Mouse (Mus musculus) forebrain, embryonic 15.5 days (tissue): ENCODE results near the gene Drc3. TPM values are rescaled to one million over a fixed set of nuclear protein-coding genes. Genes with fewer than 3 reads are reported as not detected.
A peak's percentile ranks its signal among the peaks of the same experiment; 100 is the strongest.

Experiments
- ATAC-seq: fragments of 200-750 bp; cut with Nextera tagmentation; replicated peaks from 2 replicates; pipeline ENCODE4 v1.8.0; 2017; ENCODE audit warnings: mild to moderate bottlenecking, moderate TSS enrichment, moderate library complexity
- H3K27ac ChIP-seq: fragments of 300-500 bp; sonication (generic); replicated peaks from 2 replicates; pipeline ENCODE4 v1.5.1; 2015; ENCODE audit warnings: mild to moderate bottlenecking, inconsistent platforms
- H3K27me3 ChIP-seq: fragments of 300-500 bp; sonication (generic); 2 replicates; pipeline ENCODE4 v1.6.1; 2015; ENCODE audit warnings: inconsistent platforms
- H3K36me3 ChIP-seq: fragments of 300-500 bp; sonication (generic); 2 replicates; pipeline ENCODE4 v1.6.1; 2015; ENCODE audit warnings: mild to moderate bottlenecking, inconsistent platforms
- H3K4me1 ChIP-seq: fragments of 300-500 bp; sonication (generic); 2 replicates; pipeline ENCODE4 v1.6.1; 2015; ENCODE audit warnings: inconsistent platforms
- H3K4me2 ChIP-seq: fragments of 300-500 bp; sonication (generic); replicated peaks from 2 replicates; pipeline ENCODE4 v1.6.1; 2015; ENCODE audit warnings: mild to moderate bottlenecking, inconsistent platforms
- H3K4me3 ChIP-seq: fragments of 300-500 bp; sonication (generic); 2 replicates; pipeline ENCODE4 v1.5.1; 2015; ENCODE audit warnings: mild to moderate bottlenecking, inconsistent platforms
- H3K9ac ChIP-seq: fragments of 300-500 bp; sonication (generic); replicated peaks from 2 replicates; pipeline ENCODE4 v1.6.1; 2015; ENCODE audit warnings: mild to moderate bottlenecking, inconsistent platforms
- H3K9me3 ChIP-seq: fragments of 300-500 bp; sonication (generic); 2 replicates; pipeline ENCODE4 v1.6.1; 2016; ENCODE audit warnings: inconsistent platforms
- WGBS: fragments of 180-500 bp; shearing (Covaris S2); methylation state at CpG from one replicate; pipeline ENCODE4 v1.1.7; 2015; ENCODE audit warnings: mixed read lengths; 5-methylcytosine and 5-hydroxymethylcytosine counted together
- polyA plus RNA-seq: library from polyadenylated mRNA; unstranded; fragments of >200 nt; fragmentation: Nextera tagmentation; extraction: Ambion mirVana; gene quantifications from 2 replicates; pipeline ENCODE4 v1.2.1, GENCODE M21; 2015

The Drc3 gene
- polyA plus RNA-seq, 1 experiment from 2014 or later = 7.3 TPM

- no peak overlapping the region for H3K4me2 ChIP-seq
- no peak for ATAC-seq
- H3K4me3 ChIP-seq = no peak overlapping the region
- H3K9me3 ChIP-seq = no peaks in the 10 kb centered on the region
- no peak overlapping the region for H3K9ac ChIP-seq
- no peaks in the 10 kb centered on the region for H3K36me3 ChIP-seq
- 0 out of 2 replicates have a peak, but pooled peaks cover 1% of the 10 kb centered on the region for H3K4me1 ChIP-seq
- H3K27ac ChIP-seq = no peak overlapping the region
- WGBS = 75% methylated on average over 4 of the region's 4 CpGs
- no peaks in the 10 kb centered on the region for H3K27me3 ChIP-seq
These were observed 7.3 kb upstream of the Drc3 start for GRCm38 (mm10) chr11:60345868-60346267.

GRCm38 (mm10) chr11:60346537-60346936, 6.6 kb upstream of the Drc3 start:
- no peak overlapping the region for H3K4me2 ChIP-seq
- WGBS = 57% methylated on average over 4 of the region's 4 CpGs
- H3K9me3 ChIP-seq = no peaks in the 10 kb centered on the region
- no peak for ATAC-seq
- no peak overlapping the region for H3K27ac ChIP-seq
- no peaks in the 10 kb centered on the region for H3K36me3 ChIP-seq
- no peak overlapping the region for H3K9ac ChIP-seq
- H3K4me1 ChIP-seq = peaks cover 8% of the 10 kb centered on the region
- H3K27me3 ChIP-seq = no peaks in the 10 kb centered on the region
- H3K4me3 ChIP-seq = no peak overlapping the region

- WGBS = 58% methylated on average over 2 of the region's 2 CpGs
- peak overlapping the region; percentile 68 for H3K4me2 ChIP-seq
- H3K27ac ChIP-seq = 0 out of 2 replicates have a peak overlapping the region, but pooled peaks have one; percentile 57
- H3K9ac ChIP-seq = peak overlapping the region; percentile 74; the same call in 1 of the 2 replicates
- H3K36me3 ChIP-seq = no peaks in the 10 kb centered on the region
- H3K9me3 ChIP-seq = no peaks in the 10 kb centered on the region
- peak overlapping the region; percentile 76; the same call in 1 of the 2 replicates for H3K4me3 ChIP-seq
- no peak for ATAC-seq
- H3K27me3 ChIP-seq = no peaks in the 10 kb centered on the region
- H3K4me1 ChIP-seq = peaks cover 20% of the 10 kb centered on the region
These were observed 1.7 kb upstream of the Drc3 start for GRCm38 (mm10) chr11:60351388-60351787.

- H3K4me2 ChIP-seq = peak overlapping the region; percentile 68
- peak overlapping the region; percentile 74 for H3K9ac ChIP-seq
- H3K36me3 ChIP-seq = no peaks in the 10 kb centered on the region
- no peaks in the 10 kb centered on the region for H3K27me3 ChIP-seq
- peak overlapping the region; percentile 76 for H3K4me3 ChIP-seq
- 0 out of 2 replicates have a peak overlapping the region, but pooled peaks have one; percentile 57 for H3K27ac ChIP-seq
- no peaks in the 10 kb centered on the region for H3K9me3 ChIP-seq
- 22% methylated on average over 11 of the region's 11 CpGs for WGBS
- ATAC-seq = no peak
- peaks cover 20% of the 10 kb centered on the region for H3K4me1 ChIP-seq
These were observed 1.2 kb upstream of the Drc3 start for GRCm38 (mm10) chr11:60351925-60352371.

GRCm38 (mm10) chr11:60355952-60356351, 2.8 kb downstream of the Drc3 start:
- no peaks in the 10 kb centered on the region for H3K9me3 ChIP-seq

GRCm38 (mm10) chr11:60357116-60357515, 4.0 kb downstream of the Drc3 start:
- Histone ChIP-seq H3K36me3 (no peaks in the 10 kb centered on the region), H3K27ac (no peak overlapping the region), H3K4me3 (no peak overlapping the region), H3K4me1 (peaks cover 6% of the 10 kb centered on the region), H3K27me3 (no peaks in the 10 kb centered on the region), H3K9ac (no peak overlapping the region), H3K4me2 (no peak overlapping the region), H3K9me3 (no peaks in the 10 kb centered on the region)
- 48% methylated on average over 1 of the region's 1 CpGs for WGBS
- ATAC-seq = no peak

More at GRCm38 (mm10) chr11:60355952-60356351, 2.8 kb downstream of the Drc3 start:
- Histone ChIP-seq H3K36me3 (no peaks in the 10 kb centered on the region), H3K4me2 (no peak overlapping the region), H3K27me3 (no peaks in the 10 kb centered on the region), H3K9ac (no peak overlapping the region), H3K4me1 (peaks cover 18% of the 10 kb centered on the region), H3K4me3 (no peak overlapping the region), H3K27ac (no peak overlapping the region)
- WGBS = 92% methylated on average over 2 of the region's 2 CpGs
- no peak for ATAC-seq

- no peak overlapping the region for H3K9ac ChIP-seq
- no peak overlapping the region for H3K4me2 ChIP-seq
- no peaks in the 10 kb centered on the region for H3K27me3 ChIP-seq
- no peak overlapping the region for H3K4me3 ChIP-seq
- H3K9me3 ChIP-seq = no peaks in the 10 kb centered on the region
- 80% methylated on average over 7 of the region's 7 CpGs for WGBS
- no peaks in the 10 kb centered on the region for H3K36me3 ChIP-seq
- no peak for ATAC-seq
- H3K27ac ChIP-seq = no peak overlapping the region
- peaks cover 2% of the 10 kb centered on the region; the same call in 1 of the 2 replicates for H3K4me1 ChIP-seq
These were observed 5.4 kb downstream of the Drc3 start for GRCm38 (mm10) chr11:60358548-60358947.

GRCm38 (mm10) chr11:60359138-60359537, 6.0 kb downstream of the Drc3 start:
- no peak for ATAC-seq
- 77% methylated on average over 5 of the region's 5 CpGs for WGBS
- Histone ChIP-seq H3K4me2 (no peak overlapping the region), H3K9me3 (no peaks in the 10 kb centered on the region), H3K27me3 (no peaks in the 10 kb centered on the region), H3K9ac (no peak overlapping the region), H3K4me3 (no peak overlapping the region), H3K27ac (no peak overlapping the region), H3K4me1 (no peaks in the 10 kb centered on the region), H3K36me3 (no peaks in the 10 kb centered on the region)

GRCm38 (mm10) chr11:60359936-60360335, 6.8 kb downstream of the Drc3 start:
- no peaks in the 10 kb centered on the region for H3K36me3 ChIP-seq
- no peak for ATAC-seq
- no peak overlapping the region for H3K4me3 ChIP-seq
- H3K27me3 ChIP-seq = no peaks in the 10 kb centered on the region
- no peak overlapping the region for H3K4me2 ChIP-seq
- no peak overlapping the region for H3K27ac ChIP-seq
- no peaks in the 10 kb centered on the region for H3K4me1 ChIP-seq
- no peak overlapping the region for H3K9ac ChIP-seq
- H3K9me3 ChIP-seq = no peaks in the 10 kb centered on the region
- WGBS = 88% methylated on average over 1 of the region's 1 CpGs

GRCm38 (mm10) chr11:60360631-60361201, 7.6 kb downstream of the Drc3 start:
- no peak overlapping the region for H3K4me2 ChIP-seq
- H3K9me3 ChIP-seq = no peaks in the 10 kb centered on the region
- H3K9ac ChIP-seq = no peak overlapping the region
- H3K36me3 ChIP-seq = no peaks in the 10 kb centered on the region
- 67% methylated on average over 5 of the region's 5 CpGs for WGBS
- no peak overlapping the region for H3K27ac ChIP-seq
- H3K4me1 ChIP-seq = no peaks in the 10 kb centered on the region
- H3K27me3 ChIP-seq = no peaks in the 10 kb centered on the region
- H3K4me3 ChIP-seq = no peak overlapping the region
- no peak for ATAC-seq

- no peak overlapping the region for H3K9ac ChIP-seq
- H3K27me3 ChIP-seq = no peaks in the 10 kb centered on the region
- H3K4me3 ChIP-seq = no peak overlapping the region
- no peak for ATAC-seq
- no peaks in the 10 kb centered on the region for H3K36me3 ChIP-seq
- H3K9me3 ChIP-seq = no peaks in the 10 kb centered on the region
- H3K4me1 ChIP-seq = no peaks in the 10 kb centered on the region
- H3K4me2 ChIP-seq = no peak overlapping the region
- no peak overlapping the region for H3K27ac ChIP-seq
- WGBS = 43% methylated on average over 16 of the region's 16 CpGs
These were observed 13.3 kb downstream of the Drc3 start for GRCm38 (mm10) chr11:60366239-60367019.

GRCm38 (mm10) chr11:60367256-60367655, 14.1 kb downstream of the Drc3 start:
- Histone ChIP-seq H3K9me3 (no peaks in the 10 kb centered on the region), H3K9ac (no peak overlapping the region), H3K4me2 (no peak overlapping the region), H3K36me3 (no peaks in the 10 kb centered on the region), H3K27me3 (no peaks in the 10 kb centered on the region), H3K4me1 (no peaks in the 10 kb centered on the region), H3K27ac (no peak overlapping the region), H3K4me3 (no peak overlapping the region)
- ATAC-seq = no peak
- WGBS = 85% methylated on average over 3 of the region's 3 CpGs
